Mouse (Mus musculus) liver, postnatal 0 days (tissue): ENCODE measurements around the gene Fen1. TPM values are rescaled to one million over a fixed set of nuclear protein-coding genes. Genes with fewer than 3 reads are reported as not detected.
"Not testable (repeated sequence)": the region's sequence is repeated elsewhere in the genome, so short reads cannot be mapped to it uniquely, and the experiment has no call there.

ENCODE experiments used
- ATAC-seq: fragments of 200-750 bp; cut with Nextera tagmentation; 2 replicates; pipeline ENCODE4 v1.8.0; 2017; ENCODE audit warnings: mild to moderate bottlenecking, moderate library complexity
- DNase-seq: peaks from one replicate; pipeline ENCODE4 v3.0.0-alpha.2; 2016
- H3K27ac ChIP-seq: fragments of 300-500 bp; sonication (generic); 2 replicates; pipeline ENCODE4 v1.5.1; 2014; ENCODE audit warnings: antibody characterized with exemption, moderate library complexity, mild to moderate bottlenecking, low read depth
- H3K27me3 ChIP-seq: fragments of 300-500 bp; sonication (generic); 2 replicates; pipeline ENCODE4 v1.6.1; 2014; ENCODE audit warnings: low read length, control low read depth, mixed read lengths; ENCODE audit not compliant: insufficient read depth
- H3K36me3 ChIP-seq: fragments of 300-500 bp; sonication (generic); replicated peaks from 2 replicates; pipeline ENCODE4 v1.6.1; 2014; ENCODE audit warnings: mild to moderate bottlenecking, control low read depth, low read length, moderate library complexity, mixed read lengths; ENCODE audit not compliant: insufficient read depth
- H3K4me1 ChIP-seq: fragments of 300-500 bp; sonication (generic); 2 replicates; pipeline ENCODE4 v1.6.1; 2014; ENCODE audit warnings: antibody characterized with exemption, mild to moderate bottlenecking, control low read depth; ENCODE audit not compliant: insufficient read depth
- H3K4me2 ChIP-seq: fragments of 300-500 bp; sonication (generic); 2 replicates; pipeline ENCODE4 v1.6.1; 2014; ENCODE audit warnings: low read depth, mild to moderate bottlenecking, low read length, moderate library complexity, mixed read lengths
- H3K4me3 ChIP-seq: fragments of 300-500 bp; sonication (generic); 2 replicates; pipeline ENCODE4 v1.5.1; 2014; ENCODE audit warnings: low read depth, low read length
- H3K9ac ChIP-seq: fragments of 300-500 bp; sonication (generic); replicated peaks from 2 replicates; pipeline ENCODE4 v1.6.1; 2014; ENCODE audit warnings: mild to moderate bottlenecking, moderate library complexity
- H3K9me3 ChIP-seq: fragments of 300-500 bp; sonication (generic); 2 replicates; pipeline ENCODE4 v1.6.1; 2016; ENCODE audit warnings: mild to moderate bottlenecking, control low read depth, low read length, mixed read lengths
- CTCF ChIP-seq: sonication (generic); IDR thresholded peaks from 2 replicates; pipeline ENCODE4 v1.5.1; 2016; ENCODE audit warnings: antibody characterized with exemption, low read depth
- EP300 ChIP-seq: IDR thresholded peaks from 2 replicates; pipeline ENCODE4 v1.6.1; 2016; ENCODE audit warnings: antibody characterized with exemption, low read depth, mild to moderate bottlenecking
- WGBS: fragments of 180-500 bp; shearing (Covaris S2); extraction: QIAGEN DNeasy Blood & Tissue Kit; methylation state at CpG from one replicate; pipeline ENCODE4 v1.1.7; 2014; ENCODE audit not compliant: insufficient replicate concordance; 5-methylcytosine and 5-hydroxymethylcytosine counted together
- polyA plus RNA-seq: library from polyadenylated mRNA; unstranded; fragments of >200 nt; fragmentation: Nextera tagmentation; extraction: Ambion mirVana; gene quantifications from 2 replicates; pipeline ENCODE4 v1.2.1, GENCODE M21; 2015

The Fen1 gene
- polyA plus RNA-seq, 1 experiment from 2014 or later: 67.0 TPM

DNA sequence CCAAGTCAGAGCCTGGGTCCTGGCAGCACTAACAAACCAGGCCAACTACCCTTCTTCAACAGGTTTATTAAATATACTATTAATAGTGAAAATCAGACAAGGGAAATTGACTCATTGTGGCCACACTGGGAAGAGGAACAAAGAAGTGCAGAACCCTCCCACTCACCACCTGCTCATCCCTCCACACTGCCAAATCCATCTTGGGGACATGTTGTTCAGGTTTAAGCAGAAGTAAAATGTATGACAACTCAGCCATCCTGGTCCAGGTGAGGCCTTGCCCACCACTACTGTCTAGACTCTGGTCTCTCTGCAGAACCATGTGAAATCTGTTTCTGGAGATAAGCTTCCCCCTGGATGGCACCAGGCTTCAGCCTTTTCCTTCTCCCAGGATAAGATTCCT, 32.1 kb downstream of the Fen1 start:
- H3K27ac ChIP-seq: 0 out of 2 replicates have a peak overlapping the region, but pooled peaks have one; percentile 9
- DNase-seq (no peak), ATAC-seq (no peak)
- no peak overlapping the region for H3K4me3 ChIP-seq
- TF ChIP-seq EP300 (no peak), CTCF (no peak)
- H3K4me2 ChIP-seq: no peak overlapping the region
- H3K27me3 ChIP-seq: no peaks in the 10 kb centered on the region
- no peaks in the 10 kb centered on the region for H3K36me3 ChIP-seq
- no peaks in the 10 kb centered on the region for H3K9me3 ChIP-seq
- no peak overlapping the region for H3K9ac ChIP-seq
- H3K4me1 ChIP-seq: peaks cover 33% of the 10 kb centered on the region

DNA sequence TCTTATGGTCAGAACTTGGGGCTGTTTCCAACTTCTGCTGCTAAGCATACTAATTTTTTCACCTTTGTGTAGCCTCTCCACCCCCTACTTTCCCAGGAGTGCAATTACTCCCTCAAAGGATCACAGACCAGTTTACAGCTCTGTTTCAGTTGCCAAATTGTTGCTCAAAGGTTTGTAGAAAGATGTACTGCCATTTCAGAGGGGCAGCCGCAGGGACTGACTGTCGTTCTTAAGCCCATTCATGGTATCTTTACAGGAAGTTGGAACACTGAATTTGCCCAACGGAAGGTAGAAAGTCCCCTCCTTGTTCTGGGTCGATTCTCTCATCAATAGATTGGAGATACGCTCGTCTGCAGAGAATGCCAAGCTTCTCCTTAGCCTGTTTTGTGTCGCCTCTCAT, 32.6 kb downstream of the Fen1 start:
- peaks cover 33% of the 10 kb centered on the region for H3K4me1 ChIP-seq
- no peak overlapping the region for H3K4me3 ChIP-seq
- H3K4me2 ChIP-seq: no peak overlapping the region
- ATAC-seq (no peak), DNase-seq (no peak)
- H3K27ac ChIP-seq: 0 out of 2 replicates have a peak overlapping the region, but pooled peaks have one; percentile 9
- no peak overlapping the region for H3K9ac ChIP-seq
- WGBS: 68% methylated on average over 7 of the region's 7 CpGs
- TF ChIP-seq EP300 (no peak), CTCF (no peak)
- no peaks in the 10 kb centered on the region for H3K9me3 ChIP-seq
- no peaks in the 10 kb centered on the region for H3K27me3 ChIP-seq
- H3K36me3 ChIP-seq: no peaks in the 10 kb centered on the region

DNA sequence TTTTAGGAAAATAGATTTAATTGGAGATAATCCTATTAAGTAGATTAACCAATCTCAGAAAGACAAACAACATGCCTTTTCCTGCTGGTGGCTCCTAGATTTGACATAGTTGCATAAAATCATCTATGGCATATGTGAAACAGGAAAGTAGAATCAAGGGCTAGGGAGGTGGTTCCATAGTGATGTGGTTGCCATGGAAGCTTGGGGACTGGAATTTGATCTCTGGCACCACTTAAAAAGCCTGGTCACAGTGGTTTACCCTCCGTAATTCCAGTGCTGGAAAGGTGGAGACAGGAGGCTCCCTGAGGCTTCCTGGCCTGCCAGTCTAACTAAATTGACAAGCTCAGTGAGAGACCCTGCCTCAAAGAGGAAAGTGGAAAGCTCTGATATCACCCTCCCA, 33.5 kb downstream of the Fen1 start:
- Histone ChIP-seq H3K9me3 (no peaks in the 10 kb centered on the region), H3K27ac (no peak overlapping the region), H3K36me3 (no peaks in the 10 kb centered on the region), H3K9ac (no peak overlapping the region), H3K4me1 (peaks cover 33% of the 10 kb centered on the region), H3K4me3 (no peak overlapping the region), H3K27me3 (no peaks in the 10 kb centered on the region), H3K4me2 (no peak overlapping the region)
- no peak for DNase-seq
- no peak for ATAC-seq
- WGBS: 63% methylated on average over 1 of the region's 1 CpGs
- TF ChIP-seq EP300: no peak
- no peak for TF ChIP-seq CTCF

- not testable (repeated sequence) for H3K27ac ChIP-seq, H3K9ac ChIP-seq, DNase-seq, ATAC-seq, H3K4me2 ChIP-seq, H3K27me3 ChIP-seq, H3K36me3 ChIP-seq, H3K9me3 ChIP-seq, H3K4me3 ChIP-seq
- WGBS: 85% methylated on average over 3 of the region's 3 CpGs
- H3K4me1 ChIP-seq: peaks cover 33% of the 10 kb centered on the region
Observed at GRCm38 (mm10) chr19:10169692-10170330, 34.2 kb downstream of the Fen1 start.

GRCm38 (mm10) chr19:10169179-10169578, 34.8 kb downstream of the Fen1 start:
- no peaks in the 10 kb centered on the region for H3K27me3 ChIP-seq
- no peak overlapping the region for H3K27ac ChIP-seq
- no peak overlapping the region for H3K4me2 ChIP-seq
- no peak overlapping the region for H3K9ac ChIP-seq
- DNase-seq (no peak), ATAC-seq (no peak)
- H3K36me3 ChIP-seq: no peaks in the 10 kb centered on the region
- TF ChIP-seq CTCF (no peak), EP300 (no peak)
- no peaks in the 10 kb centered on the region for H3K9me3 ChIP-seq
- peaks cover 32% of the 10 kb centered on the region for H3K4me1 ChIP-seq
- H3K4me3 ChIP-seq: no peak overlapping the region

- Histone ChIP-seq H3K4me2 (no peak overlapping the region), H3K4me3 (no peak overlapping the region), H3K9me3 (no peaks in the 10 kb centered on the region), H3K36me3 (no peaks in the 10 kb centered on the region), H3K4me1 (peaks cover 25% of the 10 kb centered on the region), H3K27ac (no peak overlapping the region), H3K9ac (no peak overlapping the region), H3K27me3 (no peaks in the 10 kb centered on the region)
- ATAC-seq (no peak), DNase-seq (no peak)
- 71% methylated on average over 3 of the region's 3 CpGs for WGBS
- TF ChIP-seq CTCF (no peak), EP300 (no peak)
Observed at GRCm38 (mm10) chr19:10168441-10168840, 35.5 kb downstream of the Fen1 start.

DNA sequence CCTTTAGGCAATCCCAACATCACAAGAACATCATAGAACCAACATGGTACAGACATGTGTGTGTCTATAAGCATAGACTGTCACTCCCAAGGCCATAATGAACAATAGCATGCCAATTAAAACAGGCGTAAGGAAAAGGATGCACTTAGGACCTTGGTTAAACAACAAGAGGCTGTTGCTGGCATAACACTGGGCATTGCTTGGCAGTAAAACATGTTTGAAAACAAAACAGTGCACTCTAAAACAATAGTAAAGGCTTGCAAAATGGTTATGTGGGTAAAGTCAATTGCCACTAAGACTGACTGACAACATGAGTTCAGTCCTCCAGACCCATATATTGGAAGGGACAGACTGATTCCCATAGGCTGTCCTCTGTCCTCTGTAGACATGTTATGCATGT, 36.0 kb downstream of the Fen1 start:
- no peaks in the 10 kb centered on the region for H3K27me3 ChIP-seq
- no peak for TF ChIP-seq CTCF
- TF ChIP-seq EP300: no peak
- H3K4me2 ChIP-seq: no peak overlapping the region
- DNase-seq: no peak
- H3K9me3 ChIP-seq: no peaks in the 10 kb centered on the region
- H3K36me3 ChIP-seq: no peaks in the 10 kb centered on the region
- H3K9ac ChIP-seq: no peak overlapping the region
- 91% methylated on average over 1 of the region's 1 CpGs for WGBS
- no peak overlapping the region for H3K27ac ChIP-seq
- no peak overlapping the region for H3K4me3 ChIP-seq
- peaks cover 22% of the 10 kb centered on the region for H3K4me1 ChIP-seq
- no peak for ATAC-seq
